Mouse (Mus musculus) stomach, embryonic 14.5 days (tissue): Measurements from ENCODE around the gene Mtch1. TPM values are rescaled to one million over a fixed set of nuclear protein-coding genes. Genes with fewer than 3 reads are reported as not detected.

Experiments used
- ATAC-seq: fragments of 200-750 bp; cut with Nextera tagmentation; 2 replicates; pipeline ENCODE4 v1.8.0; 2017; ENCODE audit warnings: low read depth, moderate TSS enrichment; ENCODE audit not compliant: insufficient number of reproducible peaks, insufficient read depth, low FRiP score
- H3K27ac ChIP-seq: fragments of 300-500 bp; sonication (generic); 2 replicates; pipeline ENCODE4 v1.5.1; 2014; ENCODE audit warnings: mild to moderate bottlenecking, low read length, moderate library complexity, mixed read lengths
- H3K27me3 ChIP-seq: fragments of 300-500 bp; sonication (generic); 2 replicates; pipeline ENCODE4 v1.6.1; 2014; ENCODE audit warnings: low read length, control low read depth, mixed read lengths; ENCODE audit not compliant: control insufficient read depth, insufficient read depth
- H3K36me3 ChIP-seq: fragments of 300-500 bp; sonication (generic); 2 replicates; pipeline ENCODE4 v1.6.1; 2014; ENCODE audit warnings: mild to moderate bottlenecking, control low read depth, low read length, moderate library complexity, mixed read lengths; ENCODE audit not compliant: control insufficient read depth, insufficient read depth
- H3K4me1 ChIP-seq: fragments of 300-500 bp; sonication (generic); 2 replicates; pipeline ENCODE4 v1.6.1; 2014; ENCODE audit warnings: low read length, control low read depth, mixed read lengths; ENCODE audit not compliant: control insufficient read depth, insufficient read depth
- H3K4me2 ChIP-seq: fragments of 300-500 bp; sonication (generic); replicated peaks from 2 replicates; pipeline ENCODE4 v1.6.1; 2014; ENCODE audit warnings: low read depth, low read length, control low read depth
- H3K4me3 ChIP-seq: fragments of 300-500 bp; sonication (generic); 2 replicates; pipeline ENCODE4 v1.5.1; 2014; ENCODE audit warnings: low read depth, low read length, control low read depth
- H3K9ac ChIP-seq: fragments of 300-500 bp; sonication (generic); replicated peaks from 2 replicates; pipeline ENCODE4 v1.6.1; 2014; ENCODE audit warnings: low read depth, mild to moderate bottlenecking, control low read depth, low read length, moderate library complexity, mixed read lengths
- H3K9me3 ChIP-seq: fragments of 300-500 bp; sonication (generic); 2 replicates; pipeline ENCODE4 v1.6.1; 2016; ENCODE audit warnings: low read depth, low read length, control low read depth; ENCODE audit not compliant: control insufficient read depth
- WGBS: fragments of 180-500 bp; shearing (Covaris S2); extraction: QIAGEN DNeasy Blood & Tissue Kit; methylation state at CpG from one replicate; pipeline ENCODE4 v1.1.7; 2014; 5-methylcytosine and 5-hydroxymethylcytosine counted together
- polyA plus RNA-seq: library from polyadenylated mRNA; unstranded; fragments of >200 nt; fragmentation: Nextera tagmentation; extraction: Ambion mirVana; gene quantifications from 2 replicates; pipeline ENCODE4 v1.2.1, GENCODE M21; 2014

Mtch1 gene
- polyA plus RNA-seq, 1 experiment from 2014 or later = 287 TPM

DNA sequence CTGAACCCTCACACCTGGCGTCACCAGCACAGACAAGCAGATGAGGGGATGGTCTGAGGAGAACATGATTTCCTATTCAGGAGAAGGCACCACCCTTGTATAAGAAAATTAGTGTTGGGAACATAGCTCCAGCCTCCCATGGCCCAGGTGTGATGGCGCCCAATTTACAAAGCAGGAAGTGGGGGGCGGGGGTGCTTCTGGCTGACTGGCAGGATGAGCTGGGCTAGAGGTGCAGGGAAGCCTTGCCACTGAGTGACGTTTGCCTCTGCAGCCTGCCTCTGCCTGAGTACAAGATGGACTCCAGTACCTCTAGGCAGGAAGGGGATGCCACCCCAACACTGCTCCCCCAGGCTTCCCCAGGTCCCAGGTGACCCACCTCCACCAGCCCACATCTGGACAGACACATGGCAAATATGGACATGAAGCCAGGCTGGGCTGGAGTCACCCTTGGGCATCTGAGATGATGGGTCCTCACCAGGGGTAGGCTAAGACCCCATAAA is 15.5 kb downstream of the Mtch1 start:
- no peak for ATAC-seq
- peaks cover 55% of the 10 kb centered on the region for H3K36me3 ChIP-seq
- H3K4me3 ChIP-seq = no peak overlapping the region
- H3K4me2 ChIP-seq = no peak overlapping the region
- H3K9me3 ChIP-seq = no peaks in the 10 kb centered on the region
- no peaks in the 10 kb centered on the region for H3K4me1 ChIP-seq
- H3K27me3 ChIP-seq = no peaks in the 10 kb centered on the region
- no peak overlapping the region for H3K9ac ChIP-seq
- 76% methylated on average over 4 of the region's 4 CpGs for WGBS
- no peak overlapping the region for H3K27ac ChIP-seq

DNA sequence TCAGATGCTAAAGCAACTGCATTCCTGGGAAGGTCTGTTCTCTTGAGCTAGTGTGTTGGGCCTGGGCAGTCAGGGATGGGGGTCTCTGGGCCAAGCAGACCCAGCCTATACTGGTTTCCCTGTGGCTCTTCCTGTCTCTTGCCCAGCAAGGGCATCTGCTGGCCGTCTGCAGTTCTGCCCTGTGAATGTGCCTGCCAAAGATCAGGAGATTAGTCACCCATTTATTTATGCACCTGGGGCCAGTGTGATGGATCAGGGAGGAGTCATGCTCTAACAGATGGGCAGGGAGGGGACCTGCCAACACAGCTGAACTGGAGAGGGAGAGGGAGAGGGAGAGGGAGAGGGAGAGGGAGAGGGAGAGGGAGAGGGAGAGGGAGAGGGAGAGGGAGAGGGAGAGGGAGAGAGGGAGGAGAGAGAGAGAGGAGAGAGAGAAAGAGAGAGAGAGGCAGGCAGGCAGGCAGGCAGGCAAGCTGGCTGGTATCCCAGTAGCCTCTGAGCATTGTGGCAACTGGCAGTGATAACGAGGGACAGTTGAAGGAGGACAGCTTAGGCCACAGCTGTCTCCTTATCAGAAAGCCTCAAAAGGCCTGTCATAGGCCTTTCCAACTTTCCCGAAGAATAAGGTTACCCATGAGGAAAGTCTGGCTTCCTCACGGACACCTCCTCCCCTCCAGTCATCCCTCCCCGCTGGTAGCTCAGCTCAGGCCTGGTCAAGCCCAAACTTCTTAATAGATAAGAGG is 16.9 kb downstream of the Mtch1 start:
- Histone ChIP-seq H3K36me3 (peaks cover 41% of the 10 kb centered on the region), H3K27ac (peak overlapping the region; percentile 55; the same call in 1 of the 2 replicates), H3K4me3 (no peak overlapping the region), H3K27me3 (no peaks in the 10 kb centered on the region), H3K9ac (no peak overlapping the region), H3K9me3 (no peaks in the 10 kb centered on the region), H3K4me1 (peaks cover 7% of the 10 kb centered on the region; the same call in 1 of the 2 replicates), H3K4me2 (no peak overlapping the region)
- ATAC-seq = no peak
- WGBS = 25% methylated on average over 5 of the region's 5 CpGs

DNA sequence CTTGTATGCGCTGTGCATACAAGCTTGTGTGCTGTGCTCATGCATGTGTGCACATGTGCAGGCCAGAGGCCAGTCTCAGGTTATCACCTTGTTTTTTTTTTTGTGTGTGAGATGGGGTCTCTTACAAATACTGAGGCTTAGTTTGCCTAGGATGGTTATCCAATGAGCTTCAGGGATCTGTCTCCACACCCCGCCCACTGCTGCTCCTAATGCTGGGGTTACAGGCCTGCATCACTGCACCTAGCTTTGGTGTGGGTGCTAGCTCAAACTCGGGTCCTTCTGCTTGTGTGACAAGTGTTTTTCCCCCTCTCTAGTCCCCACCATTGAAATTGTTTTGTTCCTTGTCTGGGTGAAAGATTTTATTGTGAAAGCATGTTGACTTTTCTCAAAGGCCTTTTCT is 17.5 kb downstream of the Mtch1 start:
- no peak overlapping the region for H3K9ac ChIP-seq
- H3K4me2 ChIP-seq = no peak overlapping the region
- peaks cover 36% of the 10 kb centered on the region for H3K36me3 ChIP-seq
- H3K4me3 ChIP-seq = no peak overlapping the region
- 65% methylated on average over 3 of the region's 3 CpGs for WGBS
- no peak overlapping the region for H3K27ac ChIP-seq
- peaks cover 7% of the 10 kb centered on the region; the same call in 1 of the 2 replicates for H3K4me1 ChIP-seq
- no peaks in the 10 kb centered on the region for H3K9me3 ChIP-seq
- H3K27me3 ChIP-seq = no peaks in the 10 kb centered on the region
- no peak for ATAC-seq

DNA sequence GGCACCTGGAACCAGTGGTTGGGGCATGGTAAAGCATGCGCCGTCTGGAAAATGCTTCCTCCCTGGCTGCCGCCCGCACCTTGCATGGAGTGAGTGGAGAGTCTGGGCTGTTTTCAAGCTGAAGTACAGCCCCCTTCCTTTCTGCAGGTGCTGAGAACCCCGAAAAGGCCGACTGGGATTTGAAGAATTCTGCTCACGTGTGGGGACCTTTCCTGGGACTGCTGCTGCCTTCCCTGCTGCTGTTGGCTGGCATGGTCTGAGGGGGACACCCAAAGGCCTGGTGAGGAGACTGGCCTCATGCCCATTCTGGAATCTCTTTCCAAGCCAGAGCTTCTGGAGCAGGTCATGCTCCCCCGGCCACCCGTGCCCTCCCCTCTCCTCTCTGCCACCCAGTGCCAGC is 20.0 kb downstream of the Mtch1 start:
- no peak overlapping the region for H3K27ac ChIP-seq
- peaks cover 7% of the 10 kb centered on the region; the same call in 1 of the 2 replicates for H3K4me1 ChIP-seq
- 83% methylated on average over 9 of the region's 9 CpGs for WGBS

DNA sequence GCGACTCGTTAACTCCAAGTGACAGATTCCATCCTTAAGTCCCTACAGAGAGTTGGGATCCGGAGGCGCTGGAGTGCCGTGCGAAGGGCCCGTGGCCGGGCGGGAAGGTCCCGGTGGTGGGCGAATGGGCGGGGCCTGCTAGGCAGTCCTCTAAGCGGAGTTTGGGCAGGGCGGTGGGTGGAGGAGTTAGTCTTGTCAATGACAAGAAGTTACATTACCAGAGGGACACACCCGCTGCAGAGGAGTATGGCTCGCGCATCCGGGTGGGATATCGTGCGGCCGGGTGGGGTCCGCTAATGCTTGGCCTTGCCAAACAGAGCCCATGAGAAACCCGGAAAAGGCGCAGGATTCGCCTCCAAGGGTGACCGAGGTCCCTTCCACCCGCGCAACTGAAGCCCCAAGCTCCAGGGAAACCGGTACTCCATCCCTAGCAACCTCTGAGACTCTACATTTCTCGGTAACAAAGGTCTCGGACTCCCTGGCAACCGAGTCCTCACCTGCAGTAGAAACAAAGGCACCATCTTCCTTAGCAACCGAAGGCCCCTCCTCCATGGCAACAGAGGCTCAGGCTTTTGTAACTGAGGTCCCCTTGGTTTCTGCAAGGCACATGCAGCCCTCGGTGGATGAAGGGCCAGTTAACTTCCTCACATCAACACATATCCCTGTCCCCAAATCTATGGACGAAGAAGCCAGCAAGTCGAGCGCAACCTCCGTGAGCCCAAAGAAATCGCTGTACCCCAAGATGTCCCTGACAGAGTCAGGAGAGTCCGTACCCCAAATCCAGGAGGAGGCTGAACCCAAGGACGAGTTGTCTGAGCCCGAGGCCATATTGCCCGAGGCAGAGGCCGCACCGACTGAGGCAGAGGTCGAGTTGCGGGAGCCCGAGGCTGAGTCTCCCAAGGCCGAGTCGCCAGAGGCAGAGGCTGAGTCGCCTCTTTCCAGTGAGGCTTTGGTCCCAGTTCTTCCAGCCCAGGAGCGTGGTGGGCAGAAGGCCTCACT is 20.9 kb downstream of the Mtch1 start:
- H3K4me3 ChIP-seq = peak overlapping the region; percentile 19; the same call in 1 of the 2 replicates
- H3K9ac ChIP-seq = no peak overlapping the region
- no peaks in the 10 kb centered on the region for H3K27me3 ChIP-seq
- 24% methylated on average over 52 of the region's 52 CpGs for WGBS
- H3K36me3 ChIP-seq = peaks cover 7% of the 10 kb centered on the region
- no peak overlapping the region for H3K27ac ChIP-seq
- peaks cover 7% of the 10 kb centered on the region; the same call in 1 of the 2 replicates for H3K4me1 ChIP-seq
- ATAC-seq = no peak
- H3K4me2 ChIP-seq = peak overlapping the region; percentile 57
- no peaks in the 10 kb centered on the region for H3K9me3 ChIP-seq

More for the DNA sequence above, 20.0 kb downstream of the Mtch1 start:
- no peak overlapping the region for H3K4me3 ChIP-seq
- no peaks in the 10 kb centered on the region for H3K27me3 ChIP-seq
- peaks cover 16% of the 10 kb centered on the region for H3K36me3 ChIP-seq
- no peak overlapping the region for H3K9ac ChIP-seq
- no peaks in the 10 kb centered on the region for H3K9me3 ChIP-seq
- no peak overlapping the region for H3K4me2 ChIP-seq
- no peak for ATAC-seq

DNA sequence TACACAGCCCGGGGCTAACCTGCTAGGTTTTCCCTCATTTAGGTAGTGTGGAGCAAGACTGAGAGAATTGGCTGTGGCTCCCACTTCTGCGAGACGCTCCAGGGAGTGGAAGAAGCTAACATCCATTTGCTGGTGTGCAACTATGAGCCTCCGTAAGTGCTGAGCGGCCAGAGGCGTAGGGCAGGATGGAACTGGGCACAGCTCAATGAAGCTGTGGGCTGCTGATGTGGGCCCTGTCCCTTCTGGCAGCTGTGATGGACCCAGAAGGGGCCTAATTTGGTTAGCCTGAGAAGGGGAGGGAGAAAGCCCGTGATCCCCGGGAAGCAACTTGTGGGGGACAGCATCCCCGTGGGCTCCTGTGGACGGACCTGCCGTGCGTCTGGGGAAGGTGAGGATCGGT is 21.9 kb downstream of the Mtch1 start:
- H3K4me2 ChIP-seq = peak overlapping the region; percentile 57; the same call in 1 of the 2 replicates
- no peak overlapping the region for H3K9ac ChIP-seq
- no peaks in the 10 kb centered on the region for H3K27me3 ChIP-seq
- H3K4me1 ChIP-seq = peaks cover 7% of the 10 kb centered on the region; the same call in 1 of the 2 replicates
- H3K36me3 ChIP-seq = no peaks in the 10 kb centered on the region; the same call in 1 of the 2 replicates
- H3K27ac ChIP-seq = no peak overlapping the region
- H3K4me3 ChIP-seq = no peak overlapping the region
- ATAC-seq = no peak
- no peaks in the 10 kb centered on the region for H3K9me3 ChIP-seq
- WGBS = 68% methylated on average over 13 of the region's 13 CpGs

DNA sequence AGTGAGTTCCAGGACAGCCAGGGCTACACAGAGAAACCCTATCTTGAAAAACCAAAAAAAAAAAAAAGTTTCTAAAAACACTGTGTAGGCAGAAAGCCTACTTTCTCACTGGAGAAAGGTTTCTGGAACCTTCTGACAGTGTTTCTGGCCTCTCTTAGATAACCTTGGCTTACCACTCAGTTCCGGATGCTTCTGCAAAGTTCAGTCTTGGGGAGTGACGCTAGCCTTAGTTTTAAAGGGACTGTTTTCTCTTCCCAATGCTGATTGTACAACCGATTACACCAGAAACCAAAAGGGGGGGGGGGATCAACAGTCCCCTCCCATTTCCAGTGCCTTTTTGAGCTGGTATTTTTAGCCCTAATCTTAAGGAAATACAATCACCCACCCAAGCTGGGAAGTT is 24.1 kb downstream of the Mtch1 start:
- ATAC-seq = no peak

DNA sequence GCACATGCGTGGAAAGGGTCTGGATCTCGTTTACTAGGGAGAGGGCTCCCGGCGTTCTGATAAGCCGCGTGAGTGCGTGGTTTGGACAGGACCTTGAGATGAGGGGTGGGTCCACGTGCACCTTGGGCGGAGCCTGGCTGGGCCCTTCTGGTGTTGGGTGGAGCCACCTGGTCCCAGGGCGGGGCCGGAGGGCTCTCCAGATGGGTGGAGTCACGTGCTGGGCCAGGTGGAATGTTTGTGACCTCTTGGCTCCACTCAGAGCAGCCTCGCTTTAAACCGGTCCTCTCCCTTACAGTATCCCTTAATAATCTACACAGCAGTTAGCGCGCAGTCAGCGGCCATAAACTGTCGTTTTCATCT is 25.2 kb downstream of the Mtch1 start:
- 11% methylated on average over 18 of the region's 18 CpGs for WGBS
- Histone ChIP-seq H3K4me3 (peak overlapping the region; percentile 2; the same call in 1 of the 2 replicates), H3K9ac (no peak overlapping the region)

More for the DNA sequence above, 24.1 kb downstream of the Mtch1 start:
- no peak overlapping the region for H3K9ac ChIP-seq
- H3K9me3 ChIP-seq = no peaks in the 10 kb centered on the region
- H3K4me2 ChIP-seq = no peak overlapping the region
- H3K27me3 ChIP-seq = no peaks in the 10 kb centered on the region
- no peak overlapping the region for H3K27ac ChIP-seq
- H3K4me1 ChIP-seq = peaks cover 7% of the 10 kb centered on the region; the same call in 1 of the 2 replicates
- H3K36me3 ChIP-seq = no peaks in the 10 kb centered on the region
- H3K4me3 ChIP-seq = no peak overlapping the region
- 89% methylated on average over 3 of the region's 3 CpGs for WGBS

More for the DNA sequence above, 25.2 kb downstream of the Mtch1 start:
- peak; percentile 82 for ATAC-seq
- Histone ChIP-seq H3K4me2 (peak overlapping the region; percentile 8; the same call in 1 of the 2 replicates), H3K27me3 (no peaks in the 10 kb centered on the region), H3K27ac (no peak overlapping the region), H3K9me3 (no peaks in the 10 kb centered on the region), H3K4me1 (peaks cover 7% of the 10 kb centered on the region; the same call in 1 of the 2 replicates), H3K36me3 (no peaks in the 10 kb centered on the region)
